Mouse (Mus musculus) adrenal gland, postnatal 4 days (tissue): ENCODE data around the gene Usp20. TPM values are rescaled to one million over a fixed set of nuclear protein-coding genes. Genes with fewer than 3 reads are reported as not detected.

Experiments
- DNase-seq, 2 experiments: peaks; one replicate each; pipeline ENCODE4 v3.0.0; 2021 to 2022; ENCODE audit warnings: low spot score in 2 of 2, mixed read lengths in 2 of 2
- total RNA-seq, 2 experiments: library from RNA; stranded (reverse); gene quantifications; 2 replicates each; pipeline ENCODE4 v1.2.3; 2021

Usp20 gene
- total RNA-seq, 2 experiments from 2014 or later: 30.7 to 31.5 TPM

- no peak for DNase-seq
These were observed 87.0 kb downstream of the Usp20 start for GRCm38 (mm10) chr2:31069114-31069445.

GRCm38 (mm10) chr2:31069506-31069905 lies 87.4 kb downstream of the Usp20 start:
- DNase-seq: no peak

Other genes starting within 250 kb of the Usp20 start
- gene 1700001O22Rik, start 178.6 kb upstream of the Usp20 start, total RNA-seq: 1 to 10 TPM; 1.2 to 1.9 TPM
- gene Ntmt1, start 174.5 kb upstream of the Usp20 start, total RNA-seq: 10 to 100 TPM; 43.1 to 44.4 TPM
- 10 to 100 TPM; 28.9 to 32.0 TPM for gene Asb6, start 151.9 kb upstream of the Usp20 start, total RNA-seq
- gene Prrx2, start 147.3 kb upstream of the Usp20 start, total RNA-seq: 1 to 10 TPM; 2.8 to 3.3 TPM
- gene Ptges, start 52.4 kb upstream of the Usp20 start, total RNA-seq: 10 to 100 TPM; 14.6 to 16.9 TPM
- gene Tor1b, start 29.3 kb upstream of the Usp20 start, total RNA-seq: 10 to 100 TPM; 51.4 to 54.9 TPM
- 10 to 100 TPM; 45.1 to 47.1 TPM for gene Tor1a, start 14.3 kb upstream of the Usp20 start, total RNA-seq
- gene BC005624, start 78 bp upstream of the Usp20 start, total RNA-seq: 10 to 100 TPM; 37.3 to 42.8 TPM
- 10 to 100 TPM; 69.0 to 82.4 TPM for gene Fnbp1, start 159.7 kb downstream of the Usp20 start, total RNA-seq
- 10 to 100 TPM; 62.8 to 68.3 TPM for gene Gpr107, start 170.0 kb downstream of the Usp20 start, total RNA-seq